Mouse (Mus musculus) ES-E14 (cell line): ENCODE measurements around the gene Usp17lb. TPM values are rescaled to one million over a fixed set of nuclear protein-coding genes. Genes with fewer than 3 reads are reported as not detected.
"Not testable (repeated sequence)": the region's sequence is repeated elsewhere in the genome, so short reads cannot be mapped to it uniquely, and the experiment has no call there.

ENCODE experiments used
- DNase-seq: peaks from one replicate; pipeline ENCODE4 v3.0.0-alpha.2; 2013; ENCODE audit warnings: low read depth, low spot score
- H3K27ac ChIP-seq: 2 replicates; pipeline ENCODE4 v1.5.1; 2012; ENCODE audit warnings: low read depth, mild to moderate bottlenecking, low read length, moderate library complexity, mixed read lengths; ENCODE audit not compliant: poor library complexity, insufficient read depth, severe bottlenecking
- H3K36me3 ChIP-seq: 2 replicates; pipeline ENCODE4 v1.6.1; 2012; ENCODE audit warnings: mild to moderate bottlenecking, low read length, moderate library complexity, mixed read lengths; ENCODE audit not compliant: control insufficient read depth, poor library complexity, insufficient read depth, severe bottlenecking
- H3K4me1 ChIP-seq, 2 experiments: fragments of 150-350 bp in 1 of 2; sonication (generic) in 1 of 2; 2 replicates each; pipeline ENCODE4 v1.6.1; 2012; ENCODE audit warnings: low read length in 2 of 2, mild to moderate bottlenecking in 1 of 2, mixed read lengths in 1 of 2; ENCODE audit not compliant: control insufficient read depth in 2 of 2, insufficient read depth in 2 of 2, poor library complexity in 1 of 2
- H3K4me3 ChIP-seq, 2 experiments: fragments of 150-350 bp in 1 of 2; sonication (generic) in 1 of 2; 2 replicates each; pipeline ENCODE4 v1.5.1; 2012; ENCODE audit warnings: low read length in 2 of 2, low read depth in 1 of 2, mild to moderate bottlenecking in 1 of 2, mixed read lengths in 1 of 2; ENCODE audit not compliant: insufficient read depth in 1 of 2, poor library complexity in 1 of 2, severe bottlenecking in 1 of 2
- H3K9ac ChIP-seq: 2 replicates; pipeline ENCODE4 v1.6.1; 2012; ENCODE audit warnings: low read depth, mild to moderate bottlenecking, low read length, mixed read lengths; ENCODE audit not compliant: poor library complexity, insufficient read depth, severe bottlenecking
- H3K9me3 ChIP-seq: fragments of 150-350 bp; sonication (generic); 2 replicates; pipeline ENCODE4 v1.6.1; 2012; ENCODE audit warnings: low read depth, mild to moderate bottlenecking, low read length; ENCODE audit not compliant: control insufficient read depth, insufficient read depth
- CHD2 ChIP-seq: IDR thresholded peaks from 2 replicates; pipeline ENCODE4 v1.6.1; 2014; ENCODE audit warnings: mild to moderate bottlenecking, low read depth, low read length, inconsistent platforms
- HCFC1 ChIP-seq: IDR thresholded peaks from 2 replicates; pipeline ENCODE4 v1.6.1; 2012; ENCODE audit warnings: low read length, inconsistent platforms, borderline replicate concordance; ENCODE audit not compliant: insufficient read depth
- MAFK ChIP-seq: IDR thresholded peaks from 2 replicates; pipeline ENCODE4 v1.6.1; 2014; ENCODE audit warnings: mild to moderate bottlenecking, low read depth, low read length, inconsistent platforms; ENCODE audit not compliant: insufficient read depth
- ZC3H11A ChIP-seq: IDR thresholded peaks from 2 replicates; pipeline ENCODE4 v1.6.1; 2012; ENCODE audit warnings: low read depth, mild to moderate bottlenecking, inconsistent platforms, low read length, borderline replicate concordance
- ZNF384 ChIP-seq: IDR thresholded peaks from 2 replicates; pipeline ENCODE4 v1.6.1; 2012; ENCODE audit warnings: low read depth, low read length, inconsistent platforms
- in situ Hi-C, 2 experiments: fragments of 600-800 bp; cut with MboI; formaldehyde crosslinking; loops; one replicate each; pipeline ENCODE4 v1.15.1; 2025; ENCODE audit warnings: low sequenced_read_pairs in 2 of 2, inconsistent platforms in 1 of 2; ENCODE audit not compliant: unreplicated experiment in 2 of 2
- total RNA-seq: library from RNA; depleted of rRNA; stranded (reverse); fragments of 300-350 nt; gene quantifications from 2 replicates; pipeline ENCODE4 v1.2.3, GENCODE M21; 2012; rRNA removed

Usp17lb gene
- total RNA-seq, 1 experiment = 9.3 TPM

DNA sequence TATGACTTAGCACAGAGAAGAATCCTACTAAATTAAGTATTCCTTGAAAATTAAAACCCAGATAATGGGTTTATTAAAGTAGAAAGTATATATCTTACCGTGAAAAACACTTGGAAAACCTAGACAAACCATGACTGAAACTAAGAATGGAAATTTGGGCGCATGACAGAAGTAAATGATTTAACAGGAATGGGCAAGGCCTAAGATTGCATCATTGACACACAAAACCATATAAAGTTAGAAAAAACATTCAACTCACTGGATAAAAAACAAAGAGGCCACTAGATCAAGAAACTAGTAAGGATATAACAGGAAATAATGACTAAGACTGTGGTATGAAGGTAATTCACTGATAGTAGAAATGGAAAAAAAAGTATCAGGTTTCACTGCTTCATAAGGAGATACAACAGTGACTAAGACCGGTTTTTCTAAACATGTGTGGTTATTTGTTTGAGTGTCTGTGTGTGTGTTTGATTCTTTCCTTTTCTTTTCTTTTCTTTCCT lies 12.9 kb upstream of the Usp17lb start:
- Histone ChIP-seq H3K9me3 (no peaks in the 10 kb centered on the region), H3K4me1 (no peaks in the 10 kb centered on the region), H3K27ac (no peak overlapping the region), H3K36me3 (no peaks in the 10 kb centered on the region), H3K4me3 (no peak overlapping the region), H3K9ac (no peak overlapping the region)
- in situ Hi-C loops = no loop called here
- DNase-seq = no peak
- TF ChIP-seq CHD2 (no peak), MAFK (no peak), HCFC1 (no peak), ZC3H11A (no peak), ZNF384 (no peak)

DNA sequence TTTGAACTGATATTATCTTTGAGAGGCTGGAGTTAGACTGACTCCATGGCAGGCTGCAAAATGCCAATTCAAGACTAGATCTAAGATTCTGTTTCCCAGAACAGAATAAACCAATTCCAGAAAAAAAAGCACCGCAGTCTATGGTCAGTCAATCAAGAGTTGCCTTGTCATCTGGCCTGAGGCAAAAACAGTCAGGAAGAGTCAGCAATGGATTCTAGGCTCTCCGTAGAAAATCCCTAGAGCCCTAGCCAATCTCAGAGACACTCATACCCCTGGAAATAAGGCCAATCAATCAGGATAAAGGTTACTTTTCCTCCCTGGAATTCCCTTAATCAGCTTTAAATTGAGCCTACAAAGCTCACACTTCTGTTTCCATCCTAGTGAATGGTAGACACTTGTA lies 9.1 kb upstream of the Usp17lb start:
- DNase-seq, H3K36me3 ChIP-seq, in situ Hi-C loops, H3K4me1 ChIP-seq, H3K9me3 ChIP-seq, H3K9ac ChIP-seq, H3K4me3 ChIP-seq, H3K27ac ChIP-seq: not testable (repeated sequence)

DNA sequence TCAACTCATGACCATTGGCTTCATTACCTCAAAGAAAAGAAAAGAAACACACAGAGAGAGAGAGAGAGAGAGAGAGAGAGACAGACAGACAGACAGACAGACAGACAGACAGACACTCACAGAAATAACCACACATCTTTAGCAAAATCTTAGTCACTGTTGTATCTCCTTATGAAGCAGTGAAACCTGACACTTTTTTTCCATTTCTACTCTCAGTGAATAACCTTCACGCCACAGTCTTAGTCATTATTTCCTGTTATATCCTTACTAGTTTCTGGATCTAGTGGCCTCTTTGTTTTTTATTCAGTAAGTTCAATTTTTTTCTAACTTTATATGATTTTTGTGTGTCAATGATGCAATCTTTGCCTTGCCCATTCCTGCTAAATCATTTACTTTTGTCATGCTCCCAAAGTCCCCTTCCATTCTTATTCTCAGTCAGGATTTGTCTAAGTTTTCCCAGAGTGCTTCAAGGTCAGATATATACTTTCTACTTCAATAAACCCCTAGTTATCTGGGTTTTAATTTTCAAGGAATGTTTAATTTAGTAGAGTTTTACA lies 1.4 kb upstream of the Usp17lb start:
- no peak for DNase-seq
- Histone ChIP-seq H3K27ac (no peak overlapping the region), H3K4me1 (no peaks in the 10 kb centered on the region), H3K36me3 (no peaks in the 10 kb centered on the region), H3K9me3 (no peaks in the 10 kb centered on the region), H3K9ac (no peak overlapping the region), H3K4me3 (no peak overlapping the region)
- in situ Hi-C loops = no loop called here
- TF ChIP-seq CHD2 (no peak), ZC3H11A (no peak), MAFK (no peak), ZNF384 (no peak), HCFC1 (no peak)

DNA sequence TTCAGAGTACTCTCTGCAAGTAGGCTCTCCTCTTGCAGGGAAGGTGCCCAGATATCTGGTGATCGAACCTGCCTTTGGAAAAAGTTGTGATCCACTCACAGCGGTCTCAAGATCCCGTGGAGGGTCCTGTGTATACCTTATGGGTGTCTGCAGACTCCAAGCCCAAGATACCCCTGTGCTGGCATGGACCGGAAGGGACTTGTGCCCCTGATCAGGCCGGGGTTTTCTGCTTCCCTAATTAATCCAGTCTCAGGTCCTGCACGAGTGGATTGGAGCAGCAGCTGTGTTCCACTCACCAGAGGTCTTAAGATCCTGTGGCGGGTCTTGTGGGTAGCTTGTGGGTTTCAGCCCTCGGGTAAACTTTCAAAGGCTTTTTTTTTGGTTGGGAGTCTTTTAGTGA lies 32.1 kb downstream of the Usp17lb start:
- H3K27ac ChIP-seq, H3K4me3 ChIP-seq, DNase-seq, H3K9me3 ChIP-seq, H3K9ac ChIP-seq, H3K4me1 ChIP-seq, H3K36me3 ChIP-seq, in situ Hi-C loops: not testable (repeated sequence)

GRCm38 (mm10) chr7:104790796-104791195 lies 51.6 kb downstream of the Usp17lb start:
- Histone ChIP-seq H3K36me3 (no peaks in the 10 kb centered on the region), H3K4me3 (no peak overlapping the region), H3K9ac (no peak overlapping the region), H3K4me1 (no peaks in the 10 kb centered on the region), H3K9me3 (no peaks in the 10 kb centered on the region), H3K27ac (no peak overlapping the region)
- DNase-seq = no peak
- in situ Hi-C loops = no loop called here
- TF ChIP-seq CHD2 = no peak
- no peak for TF ChIP-seq ZC3H11A
- no peak for TF ChIP-seq HCFC1

Other genes starting within 250 kb of the Usp17lb start
- gene Olfr655, start 240.8 kb downstream of the Usp17lb start, total RNA-seq = not detected in 2 replicates
- gene Olfr656, start 228.6 kb downstream of the Usp17lb start, total RNA-seq = not detected in 2 replicates
- gene Olfr657, start 217.8 kb downstream of the Usp17lb start, total RNA-seq = not detected in 2 replicates
- 0.04 TPM in 1 of 2 replicates, not detected in the other for gene Olfr658, start 195.3 kb downstream of the Usp17lb start, total RNA-seq
- not detected in 2 replicates for gene Olfr659, start 175.8 kb downstream of the Usp17lb start, total RNA-seq
- not detected in 2 replicates for gene Olfr661, start 156.1 kb downstream of the Usp17lb start, total RNA-seq
- 6.5 and 10.5 TPM in 2 replicates for gene Usp17le, start 65.1 kb downstream of the Usp17lb start, total RNA-seq
- 1.5 and 3.1 TPM in 2 replicates for gene Usp17la, start 14.4 kb upstream of the Usp17lb start, total RNA-seq
- not detected in 2 replicates for gene Olfr665, start 35.4 kb upstream of the Usp17lb start, total RNA-seq
- not detected in 2 replicates for gene Olfr666, start 53.3 kb upstream of the Usp17lb start, total RNA-seq
- not detected in 2 replicates for gene Olfr667, start 78.9 kb upstream of the Usp17lb start, total RNA-seq
- not detected in 2 replicates for gene Olfr668, start 85.5 kb upstream of the Usp17lb start, total RNA-seq
- not detected in 2 replicates for gene Olfr669, start 91.6 kb upstream of the Usp17lb start, total RNA-seq
- not detected in 2 replicates for gene Olfr670, start 120.0 kb upstream of the Usp17lb start, total RNA-seq
- not detected in 2 replicates for gene Olfr671, start 136.5 kb upstream of the Usp17lb start, total RNA-seq
- not detected in 2 replicates for gene Olfr672, start 159.4 kb upstream of the Usp17lb start, total RNA-seq
- gene Olfr675, start 185.9 kb upstream of the Usp17lb start, total RNA-seq = not detected in 2 replicates
- gene Olfr676, start 190.1 kb upstream of the Usp17lb start, total RNA-seq = not detected in 2 replicates
- gene Olfr677, start 208.8 kb upstream of the Usp17lb start, total RNA-seq = not detected in 2 replicates
- not detected in 2 replicates for gene Olfr678, start 221.9 kb upstream of the Usp17lb start, total RNA-seq
- gene Olfr679, start 238.6 kb upstream of the Usp17lb start, total RNA-seq = not detected in 2 replicates